Mouse (Mus musculus): Measurements from ENCODE around the gene Arhgef28. TPM values are rescaled to one million over a fixed set of nuclear protein-coding genes. Genes with fewer than 3 reads are reported as not detected.
A peak's percentile ranks its signal among the peaks of the same experiment; 100 is the strongest.

The Arhgef28 gene
- polyA plus RNA-seq, 1 experiment from 2014 or later: 5.9 TPM

DNA sequence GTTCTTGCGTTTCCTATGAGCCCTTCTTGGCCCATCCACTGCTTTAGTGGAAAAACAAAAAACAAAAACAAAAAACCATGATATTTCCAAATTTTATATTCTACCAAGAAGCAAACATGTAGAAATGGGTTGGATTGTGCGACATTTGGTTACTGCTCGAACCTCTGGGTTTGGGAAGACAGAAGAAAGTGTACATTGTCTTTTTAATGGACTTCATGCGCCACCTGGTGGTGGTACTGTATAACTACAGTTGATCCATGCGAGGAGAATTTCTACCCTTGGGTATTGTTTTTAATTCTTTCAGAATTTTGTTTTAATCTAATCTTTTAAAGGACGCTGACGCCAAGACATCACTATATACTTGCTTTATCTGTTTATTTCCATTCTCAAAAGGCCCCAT is 268.3 kb downstream of the Arhgef28 start:
- peaks cover 4% of the 10 kb centered on the region; the same call in 1 of the 2 replicates for H3K27me3 ChIP-seq (ENCODE audit: poor library complexity, severe bottlenecking)
- H3K4me1 ChIP-seq: peaks cover 18% of the 10 kb centered on the region
- no peaks in the 10 kb centered on the region for H3K9me3 ChIP-seq
- H3K27ac ChIP-seq: no peak overlapping the region
- no peaks in the 10 kb centered on the region for H3K36me3 ChIP-seq (replicated peaks)
- no peak overlapping the region for H3K4me3 ChIP-seq
- 25% methylated on average over 7 of the region's 7 CpGs for WGBS
- DNase-seq (ENCODE audit: extremely low spot score, low spot score): peak; percentile 50

DNA sequence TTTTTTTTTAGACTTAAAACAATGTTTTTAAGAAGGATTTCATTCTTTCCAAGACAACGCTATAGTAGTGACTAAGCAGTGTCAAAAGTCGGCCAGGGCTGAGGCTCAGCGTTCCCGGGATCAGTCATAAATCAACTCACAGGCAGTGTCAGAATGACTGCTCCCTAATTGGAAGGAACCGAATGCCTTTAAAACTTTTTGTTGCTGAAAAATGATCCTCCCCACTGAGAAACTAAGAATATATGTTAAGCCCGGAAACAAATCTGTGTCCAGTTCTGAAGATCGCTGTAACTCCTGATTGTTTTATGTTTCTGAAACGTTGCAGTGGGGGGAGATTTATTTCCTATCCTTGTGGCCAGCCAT is 278.1 kb downstream of the Arhgef28 start:
- DNase-seq (ENCODE audit: extremely low spot score, low spot score): no peak
- Histone ChIP-seq H3K4me3 (no peak overlapping the region), H3K4me1 (peaks cover 14% of the 10 kb centered on the region), H3K27ac (no peak overlapping the region), H3K36me3 (replicated peaks) (peaks cover 6% of the 10 kb centered on the region; the same call in 1 of the 2 replicates), H3K9me3 (peaks cover 4% of the 10 kb centered on the region; the same call in 1 of the 2 replicates), H3K27me3 (ENCODE audit: poor library complexity, severe bottlenecking) (no peaks in the 10 kb centered on the region)
- WGBS: 62% methylated on average over 8 of the region's 8 CpGs

DNA sequence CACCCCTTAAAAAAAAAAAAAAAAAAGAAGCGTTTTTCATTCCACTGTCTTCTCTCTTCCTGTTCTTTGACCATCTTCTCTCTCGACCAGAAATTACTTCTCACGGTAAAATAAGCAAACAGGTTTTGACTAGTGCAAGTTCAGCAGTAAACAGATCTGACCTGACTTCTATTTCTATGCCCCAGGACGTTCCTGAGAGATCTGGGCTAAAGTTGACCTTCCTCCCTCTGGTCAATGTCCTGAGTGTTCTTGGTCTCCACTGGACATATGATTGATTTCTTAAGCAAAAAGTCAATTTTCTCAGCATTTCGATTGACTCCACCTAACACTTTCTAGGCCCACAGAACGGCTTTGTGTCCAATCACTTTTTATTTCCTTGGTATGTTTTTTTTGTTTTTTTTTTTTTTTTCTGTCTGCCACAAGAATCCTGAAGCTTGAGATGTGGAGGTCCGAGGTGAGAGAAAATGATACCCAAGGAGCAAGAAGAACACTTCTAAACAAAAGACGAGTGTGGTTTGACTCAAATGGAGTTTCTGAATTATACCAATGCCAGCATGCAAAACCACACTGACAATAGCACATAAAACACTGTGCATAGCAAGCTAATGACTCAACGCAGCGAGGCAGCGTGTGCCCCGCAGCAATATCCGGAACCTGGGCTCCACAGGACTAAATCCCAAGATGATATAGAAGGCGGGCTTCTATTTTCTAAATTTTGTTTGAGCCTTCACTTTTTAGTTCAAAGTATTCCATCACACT is 278.7 kb downstream of the Arhgef28 start:
- H3K36me3 ChIP-seq (replicated peaks): peaks cover 6% of the 10 kb centered on the region; the same call in 1 of the 2 replicates
- no peak overlapping the region for H3K27ac ChIP-seq
- H3K4me1 ChIP-seq: peaks cover 14% of the 10 kb centered on the region
- no peaks in the 10 kb centered on the region for H3K27me3 ChIP-seq (ENCODE audit: poor library complexity, severe bottlenecking)
- H3K4me3 ChIP-seq: no peak overlapping the region
- 77% methylated on average over 14 of the region's 14 CpGs for WGBS
- no peak for DNase-seq (ENCODE audit: extremely low spot score, low spot score)
- H3K9me3 ChIP-seq: peaks cover 4% of the 10 kb centered on the region; the same call in 1 of the 2 replicates

GRCm38 (mm10) chr13:97926371-97926770 is 279.9 kb downstream of the Arhgef28 start:
- no peak overlapping the region for H3K27ac ChIP-seq
- peaks cover 4% of the 10 kb centered on the region; the same call in 1 of the 2 replicates for H3K9me3 ChIP-seq
- peaks cover 14% of the 10 kb centered on the region for H3K4me1 ChIP-seq
- H3K36me3 ChIP-seq (replicated peaks): peaks cover 6% of the 10 kb centered on the region; the same call in 1 of the 2 replicates
- no peak for DNase-seq (ENCODE audit: extremely low spot score, low spot score)
- H3K27me3 ChIP-seq (ENCODE audit: poor library complexity, severe bottlenecking): no peaks in the 10 kb centered on the region; the same call in 1 of the 2 replicates
- no peak overlapping the region for H3K4me3 ChIP-seq
- WGBS: 91% methylated on average over 10 of the region's 10 CpGs

GRCm38 (mm10) chr13:97923009-97923408 is 283.2 kb downstream of the Arhgef28 start:
- H3K27ac ChIP-seq: no peak overlapping the region
- H3K4me3 ChIP-seq: no peak overlapping the region
- no peaks in the 10 kb centered on the region for H3K9me3 ChIP-seq
- H3K27me3 ChIP-seq (ENCODE audit: poor library complexity, severe bottlenecking): peaks cover 19% of the 10 kb centered on the region
- WGBS: 97% methylated on average over 5 of the region's 5 CpGs
- peaks cover 29% of the 10 kb centered on the region for H3K4me1 ChIP-seq
- DNase-seq (ENCODE audit: extremely low spot score, low spot score): no peak
- H3K36me3 ChIP-seq (replicated peaks): no peaks in the 10 kb centered on the region

DNA sequence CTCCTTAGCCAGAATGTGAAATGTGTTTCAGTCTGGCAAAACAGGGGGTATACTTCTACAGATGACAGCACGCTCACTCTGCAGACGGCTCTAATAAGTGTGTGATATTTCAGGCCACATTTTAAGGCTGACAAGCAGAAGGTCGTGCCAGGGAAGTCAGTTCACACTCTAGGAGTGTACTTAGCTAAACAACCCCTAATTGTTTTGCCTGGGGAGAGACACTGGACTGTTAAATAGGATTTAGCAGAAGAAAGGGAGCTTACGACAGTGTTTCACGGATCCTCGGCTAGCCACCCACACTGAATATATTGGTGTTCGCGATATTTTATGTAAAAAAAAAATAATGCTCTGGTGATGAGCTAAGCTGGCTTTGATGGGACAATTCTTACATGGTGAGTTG is 286.6 kb downstream of the Arhgef28 start:
- peaks cover 19% of the 10 kb centered on the region for H3K4me1 ChIP-seq
- no peaks in the 10 kb centered on the region for H3K9me3 ChIP-seq
- no peak for DNase-seq (ENCODE audit: extremely low spot score, low spot score)
- H3K36me3 ChIP-seq (replicated peaks): no peaks in the 10 kb centered on the region
- H3K27ac ChIP-seq: no peak overlapping the region
- peaks cover 39% of the 10 kb centered on the region for H3K27me3 ChIP-seq (ENCODE audit: poor library complexity, severe bottlenecking)
- 15% methylated on average over 8 of the region's 8 CpGs for WGBS
- H3K4me3 ChIP-seq: no peak overlapping the region

DNA sequence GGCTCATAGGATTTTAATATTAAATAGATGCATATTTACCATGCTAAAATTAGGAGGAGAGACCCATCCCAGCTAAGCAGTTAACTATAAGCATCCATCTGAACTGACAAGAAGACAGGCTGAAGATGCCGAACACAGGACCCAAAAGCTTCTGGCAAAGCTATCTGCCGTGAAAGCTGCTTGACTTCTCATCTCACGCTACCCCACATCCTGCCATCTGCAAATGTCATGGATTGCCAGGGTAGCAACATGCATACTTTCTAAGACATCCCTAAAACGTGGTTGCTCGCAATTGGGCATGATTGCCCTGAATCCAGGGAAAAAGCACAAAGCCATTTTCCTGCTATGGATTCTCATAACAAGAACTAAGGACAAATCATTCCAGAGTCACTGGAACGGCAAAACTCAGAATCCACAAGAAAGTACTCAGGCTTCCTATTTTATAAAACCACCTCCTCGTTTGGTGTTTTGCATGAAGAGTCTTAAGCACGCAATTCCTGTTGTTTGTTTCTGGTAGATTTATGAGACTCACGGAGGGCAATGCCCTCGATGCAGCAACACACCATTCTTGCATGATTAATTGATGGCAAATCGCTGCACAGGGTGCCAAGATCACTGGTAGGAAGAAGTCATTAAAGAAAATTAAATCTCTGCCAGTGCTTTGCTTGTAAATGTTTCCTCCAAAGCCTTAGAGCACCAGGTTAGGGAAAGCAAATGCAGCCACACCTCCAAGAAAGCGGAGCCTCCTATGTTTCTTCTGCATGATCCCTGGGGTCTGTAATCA is 287.9 kb downstream of the Arhgef28 start:
- Histone ChIP-seq H3K27me3 (ENCODE audit: poor library complexity, severe bottlenecking) (peaks cover 39% of the 10 kb centered on the region), H3K9me3 (no peaks in the 10 kb centered on the region), H3K36me3 (replicated peaks) (no peaks in the 10 kb centered on the region), H3K27ac (no peak overlapping the region), H3K4me3 (no peak overlapping the region), H3K4me1 (peaks cover 19% of the 10 kb centered on the region)
- 84% methylated on average over 12 of the region's 12 CpGs for WGBS
- no peak for DNase-seq (ENCODE audit: extremely low spot score, low spot score)

DNA sequence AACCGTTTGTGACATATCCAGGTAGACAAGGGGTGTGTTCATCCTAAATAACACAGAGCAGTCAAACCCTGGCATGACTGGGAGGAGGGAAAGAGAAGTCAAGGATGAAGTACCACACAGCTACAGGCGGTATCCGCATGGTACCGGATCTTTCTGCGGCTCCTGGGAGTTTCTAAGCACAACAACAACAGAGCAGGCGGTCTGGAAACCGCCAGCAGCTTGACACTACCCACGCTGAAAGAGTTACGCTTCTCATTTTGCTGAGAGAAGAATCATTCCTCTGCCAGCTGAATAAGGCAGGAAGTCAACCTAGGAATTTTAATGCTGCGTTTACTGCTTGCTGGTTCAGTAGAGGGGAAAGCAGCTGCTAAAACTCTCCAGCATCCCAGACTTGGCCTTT is 295.2 kb downstream of the Arhgef28 start:
- DNase-seq (ENCODE audit: extremely low spot score, low spot score): no peak
- H3K4me1 ChIP-seq: peaks cover 16% of the 10 kb centered on the region
- H3K27me3 ChIP-seq (ENCODE audit: poor library complexity, severe bottlenecking): peaks cover 3% of the 10 kb centered on the region; the same call in 1 of the 2 replicates
- WGBS: 25% methylated on average over 10 of the region's 10 CpGs
- H3K27ac ChIP-seq: peak overlapping the region; percentile 62
- no peaks in the 10 kb centered on the region for H3K9me3 ChIP-seq
- no peak overlapping the region for H3K4me3 ChIP-seq
- no peaks in the 10 kb centered on the region for H3K36me3 ChIP-seq (replicated peaks)

DNA sequence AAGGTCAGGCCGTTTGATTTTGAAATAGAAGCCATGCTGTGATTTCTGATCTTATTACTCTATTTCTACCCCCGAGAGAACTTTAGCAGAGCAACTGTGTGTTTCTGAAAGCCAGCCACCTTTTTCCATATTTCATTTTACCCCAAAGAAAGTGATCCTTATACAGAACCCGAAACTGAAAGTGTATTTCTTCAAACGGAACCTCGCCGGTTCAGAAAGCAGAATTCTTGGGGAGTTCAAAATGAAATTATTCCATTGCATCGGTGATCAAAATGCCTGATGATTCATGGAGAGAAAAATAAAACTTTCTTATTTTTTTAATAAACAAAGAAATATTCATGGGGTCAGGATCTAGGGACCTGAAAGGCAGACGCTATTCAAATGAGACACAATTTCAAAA is 303.4 kb downstream of the Arhgef28 start:
- WGBS: 93% methylated on average over 8 of the region's 8 CpGs
- Histone ChIP-seq H3K27me3 (ENCODE audit: poor library complexity, severe bottlenecking) (no peaks in the 10 kb centered on the region), H3K4me3 (no peak overlapping the region), H3K36me3 (replicated peaks) (no peaks in the 10 kb centered on the region), H3K9me3 (no peaks in the 10 kb centered on the region), H3K4me1 (peaks cover 17% of the 10 kb centered on the region), H3K27ac (no peak overlapping the region)
- no peak for DNase-seq (ENCODE audit: extremely low spot score, low spot score)

DNA sequence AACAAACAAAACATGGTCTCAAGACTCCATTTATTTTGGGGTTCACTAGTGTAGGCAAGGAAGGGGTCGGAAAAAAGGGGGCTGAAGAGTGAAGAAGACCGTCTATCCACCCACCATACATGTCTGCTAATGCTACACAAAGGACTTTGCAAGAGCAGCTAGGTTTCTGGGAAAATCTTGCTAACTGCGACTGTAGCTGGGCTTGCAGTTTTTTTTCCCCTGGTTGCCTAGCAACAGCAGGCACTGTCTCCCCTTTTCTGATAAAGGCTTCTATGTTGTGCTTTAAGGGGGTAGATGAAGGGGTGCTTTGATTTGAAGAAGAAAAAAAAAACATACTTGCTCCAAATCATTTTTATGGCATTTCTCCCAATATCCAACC is 305.9 kb downstream of the Arhgef28 start:
- no peaks in the 10 kb centered on the region for H3K27me3 ChIP-seq (ENCODE audit: poor library complexity, severe bottlenecking)
- no peaks in the 10 kb centered on the region for H3K36me3 ChIP-seq (replicated peaks)
- H3K27ac ChIP-seq: peak overlapping the region; percentile 67; the same call in 1 of the 2 replicates
- H3K4me3 ChIP-seq: no peak overlapping the region
- WGBS: 63% methylated on average over 3 of the region's 3 CpGs
- peaks cover 17% of the 10 kb centered on the region for H3K4me1 ChIP-seq
- no peaks in the 10 kb centered on the region for H3K9me3 ChIP-seq
- DNase-seq (ENCODE audit: extremely low spot score, low spot score): no peak

GRCm38 (mm10) chr13:97899604-97900379 is 306.4 kb downstream of the Arhgef28 start:
- H3K27me3 ChIP-seq (ENCODE audit: poor library complexity, severe bottlenecking): peaks cover 3% of the 10 kb centered on the region; the same call in 1 of the 2 replicates
- no peak for DNase-seq (ENCODE audit: extremely low spot score, low spot score)
- peak overlapping the region; percentile 67; the same call in 1 of the 2 replicates for H3K27ac ChIP-seq
- WGBS: 90% methylated on average over 14 of the region's 14 CpGs
- no peak overlapping the region for H3K4me3 ChIP-seq
- H3K36me3 ChIP-seq (replicated peaks): no peaks in the 10 kb centered on the region
- no peaks in the 10 kb centered on the region for H3K9me3 ChIP-seq
- H3K4me1 ChIP-seq: peaks cover 17% of the 10 kb centered on the region

DNA sequence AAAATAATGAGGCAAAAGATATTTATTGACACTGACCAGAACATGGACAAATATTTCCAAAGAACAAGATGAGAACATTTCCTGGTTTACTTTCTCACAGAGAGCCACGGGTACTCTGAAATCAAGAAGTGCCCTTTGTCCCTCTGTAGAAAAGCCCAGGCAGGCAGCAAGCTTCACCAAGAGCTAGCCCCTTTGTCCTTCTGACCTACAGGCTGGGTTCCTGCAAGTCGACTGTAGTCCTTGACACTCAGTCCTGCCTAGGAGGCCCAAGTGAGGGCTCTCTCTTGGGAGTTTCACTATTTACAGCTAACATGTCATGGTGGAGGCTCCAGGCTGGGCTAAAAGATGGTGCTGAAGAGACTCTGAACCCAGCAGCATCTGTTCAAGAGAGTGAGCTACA is 307.6 kb downstream of the Arhgef28 start:
- Histone ChIP-seq H3K4me3 (no peak overlapping the region), H3K9me3 (no peaks in the 10 kb centered on the region), H3K27me3 (ENCODE audit: poor library complexity, severe bottlenecking) (peaks cover 5% of the 10 kb centered on the region; the same call in 1 of the 2 replicates), H3K36me3 (replicated peaks) (no peaks in the 10 kb centered on the region), H3K27ac (0 out of 2 replicates have a peak overlapping the region, but pooled peaks have one; percentile 40), H3K4me1 (peaks cover 19% of the 10 kb centered on the region)
- 66% methylated on average over 2 of the region's 2 CpGs for WGBS
- no peak for DNase-seq (ENCODE audit: extremely low spot score, low spot score)
